In the genomic region with DNA sequence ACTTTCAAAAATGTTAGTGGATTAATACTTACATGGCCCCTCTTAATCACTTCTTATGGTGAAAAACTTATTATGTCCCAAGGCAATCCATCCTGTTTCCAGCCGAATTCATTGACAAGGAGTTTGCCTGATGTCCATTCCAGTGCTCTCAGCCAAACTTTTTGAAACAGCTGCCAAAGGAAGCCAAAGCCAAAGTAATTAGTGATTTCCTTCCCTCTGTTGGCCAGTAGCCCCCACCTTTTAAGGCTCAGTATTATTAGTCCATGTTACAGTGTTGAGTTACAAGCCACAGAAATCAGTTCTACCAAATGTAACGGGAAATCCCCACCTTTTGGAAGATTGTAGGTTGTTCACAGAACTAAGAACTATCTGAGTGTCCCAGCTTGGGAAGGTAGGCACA, we compare ENCODE assay signal across 26 mouse cellular contexts. TPM values are rescaled to one million over a fixed set of nuclear protein-coding genes. Genes with fewer than 3 reads are reported as not detected.
A peak's percentile ranks its signal among the peaks of the same experiment; 100 is the strongest.
DNase-seq lines count a peak whose midpoint lies in the region; ATAC-seq and TF ChIP-seq lines count a peak whose summit lies in the region.
"Had no signal": no experiment of that assay in that cellular context is flagged by ENCODE, and none has a peak within 500 bp of the region (broad histone marks: within the 10 kb centered on the region; RNA-seq: fewer than 3 reads in every experiment).

No protein-coding gene starts in this region.

- no peaks in the 10 kb centered on the region for H3K27me3 ChIP-seq in hindbrain, postnatal 0 days (ENCODE audit: insufficient read depth, low read length)
- H3K27me3 ChIP-seq in hindbrain, embryonic 10.5 days (ENCODE audit: insufficient read depth, poor library complexity, severe bottlenecking): no peaks in the 10 kb centered on the region
- H3K27me3 ChIP-seq: hindbrain, embryonic 15.5 days; intestine, embryonic 15.5 days; limb, embryonic 15.5 days; megakaryocyte, embryonic 14.5 days; midbrain, embryonic 13.5 days had no signal

- H3K9me3 ChIP-seq in hindbrain, postnatal 0 days (ENCODE audit: low read length): no peaks in the 10 kb centered on the region
- H3K9me3 ChIP-seq in hindbrain, embryonic 10.5 days: no peaks in the 10 kb centered on the region
- H3K9me3 ChIP-seq: forebrain, embryonic 10.5 days; hindbrain, embryonic 15.5 days; intestine, embryonic 15.5 days; limb, embryonic 15.5 days; midbrain, embryonic 13.5 days had no signal

- H3K4me2 ChIP-seq in hindbrain, postnatal 0 days (ENCODE audit: low read depth, low read length): no peak overlapping the region
- H3K4me2 ChIP-seq: hindbrain, embryonic 15.5 days; intestine, embryonic 15.5 days; limb, embryonic 15.5 days; midbrain, embryonic 13.5 days had no signal

- H3K27ac ChIP-seq in hindbrain, postnatal 0 days: no peak overlapping the region
- H3K27ac ChIP-seq in hindbrain, embryonic 10.5 days: no peak overlapping the region
- H3K27ac ChIP-seq: forebrain, embryonic 10.5 days; hindbrain, embryonic 15.5 days; intestine, embryonic 15.5 days; limb, embryonic 15.5 days; midbrain, embryonic 13.5 days had no signal

- no peak overlapping the region for H3K4me3 ChIP-seq in hindbrain, postnatal 0 days (ENCODE audit: low read length)
- no peak overlapping the region for H3K4me3 ChIP-seq in hindbrain, embryonic 10.5 days
- H3K4me3 ChIP-seq: forebrain, embryonic 10.5 days; hindbrain, embryonic 15.5 days; intestine, embryonic 15.5 days; limb, embryonic 15.5 days; megakaryocyte, embryonic 14.5 days; midbrain, embryonic 13.5 days had no signal

- no peaks in the 10 kb centered on the region for H3K36me3 ChIP-seq in hindbrain, postnatal 0 days (ENCODE audit: insufficient read depth, low read length)
- no peaks in the 10 kb centered on the region for H3K36me3 ChIP-seq in hindbrain, embryonic 10.5 days
- H3K36me3 ChIP-seq: forebrain, embryonic 10.5 days; hindbrain, embryonic 15.5 days; intestine, embryonic 15.5 days; limb, embryonic 15.5 days; midbrain, embryonic 13.5 days had no signal

- TF ChIP-seq CTCF in hindbrain, postnatal 0 days (IDR thresholded peaks at IDR 0.05; ENCODE audit: low read depth): no peak

- intact Hi-C loops in heart, postnatal 14 days (cut with DNase I): no loop called here

- no peaks in the 10 kb centered on the region for H3K4me1 ChIP-seq in hindbrain, postnatal 0 days (ENCODE audit: insufficient read depth, low read length)
- H3K4me1 ChIP-seq in hindbrain, embryonic 10.5 days (replicated peaks): no peaks in the 10 kb centered on the region
- H3K4me1 ChIP-seq: hindbrain, embryonic 15.5 days; intestine, embryonic 15.5 days; limb, embryonic 15.5 days; midbrain, embryonic 13.5 days had no signal

- peak; percentile 18 for DNase-seq in hindbrain, postnatal 0 days (ENCODE audit: low spot score)
- no peak for DNase-seq in hindbrain, embryonic 10.5 days (ENCODE audit: low spot score)
- DNase-seq in Muller cell, postnatal 12 days (ENCODE audit: inconsistent ontology term): peak; percentile 42
- peak; percentile 2 to 16 for DNase-seq in heart, postnatal 14 days
- peak; percentile 14 for DNase-seq in lung, postnatal 25 days (ENCODE audit: low spot score)
- DNase-seq in kidney, postnatal 10 days: no peak
- DNase-seq: adrenal gland, postnatal 10 days; cerebellum, adult 18-20 months; cerebellum, postnatal 14 days; gastrocnemius, postnatal 10 days; kidney, adult 8-10 months; kidney, postnatal 36 days; spleen, adult 18-20 months had no signal

- ATAC-seq in hindbrain, postnatal 0 days: no peak
- ATAC-seq in megakaryocyte progenitor cell, adult 5-6 weeks (replicated peaks; ENCODE audit: poor library complexity): no peak
- ATAC-seq: activated CD4-positive, CD25-positive, alpha-beta regulatory T cell, adult 4 months; forebrain, embryonic 16.5 days; intestine, embryonic 15.5 days; midbrain, embryonic 13.5 days had no signal

- 68% methylated on average over 2 of the region's 2 CpGs for WGBS in hindbrain, postnatal 0 days
- 88% methylated on average over 2 of the region's 2 CpGs for WGBS in hindbrain, embryonic 10.5 days

- no peak overlapping the region for H3K9ac ChIP-seq in hindbrain, postnatal 0 days (replicated peaks; ENCODE audit: low read length)
- H3K9ac ChIP-seq: hindbrain, embryonic 15.5 days; intestine, embryonic 15.5 days; limb, embryonic 15.5 days; midbrain, embryonic 13.5 days had no signal

RNA-seq across cellular contexts. Expression of a gene that starts 28.8 kb away (rescaled TPM):
- 75.1 and 85.6 TPM in 2 replicates for total RNA-seq in hindbrain, postnatal 0 days (2014; rRNA removed)
- polyA plus RNA-seq in hindbrain, postnatal 0 days (2015; fragmentation: Nextera tagmentation; extraction: Ambion mirVana): 20.9 and 22.5 TPM in 2 replicates
- polyA plus RNA-seq in hindbrain, embryonic 10.5 days (2016; fragmentation: Nextera tagmentation; extraction: Ambion mirVana): 0.76 and 1.1 TPM in 2 replicates
- under 1 TPM in 1 of 2 experiments, not detected in 1; 0.07 TPM for total RNA-seq in heart, postnatal 14 days (2021)
- total RNA-seq in megakaryocyte progenitor cell, adult 5-6 weeks (2015): not detected in 2 replicates
- not detected in 2 replicates for total RNA-seq in megakaryocyte progenitor cell, adult 5-6 weeks (2017)
- total RNA-seq: granulocyte monocyte progenitor cell, adult 5-6 weeks; heart, postnatal 36 days; MEL had no signal
- polyA plus RNA-seq: activated CD4-positive, CD25-positive, alpha-beta regulatory T cell, adult 4 months; C2C12 had no signal

Comparison
In these comparisons a context has a peak if more than half of its experiments do, and no peak if none do; other contexts are left out.
1. DNase-seq: peak in hindbrain, postnatal 0 days (single experiment), Muller cell, postnatal 12 days (single experiment), heart, postnatal 14 days (2 of 2) and lung, postnatal 25 days (single experiment); none in hindbrain, embryonic 10.5 days (single experiment) and kidney, postnatal 10 days (single experiment).
2. RNA of a gene that starts 28.8 kb away (total RNA-seq): 75.1 to 85.6 TPM in hindbrain, postnatal 0 days; 0.07 TPM in heart, postnatal 14 days and not detected in megakaryocyte progenitor cell, adult 5-6 weeks; every median in the first group is over 10 times any median in the second.